In genomic region chr3:49755986-49756845, GRCm38 (mm10) we compare ENCODE assay signal across 8 mouse cellular contexts. TPM values are rescaled to one million over a fixed set of nuclear protein-coding genes. Genes with fewer than 3 reads are reported as not detected.
DNase-seq lines count a peak whose midpoint lies in the region; ATAC-seq and TF ChIP-seq lines count a peak whose summit lies in the region.

No protein-coding gene starts in this region.

- no peak for ATAC-seq in activated CD4-positive, CD25-positive, alpha-beta regulatory T cell, adult 4 months

- peaks cover 44% of the 10 kb centered on the region for H3K36me3 ChIP-seq in embryonic facial prominence, embryonic 10.5 days (replicated peaks)
- peaks cover 25% of the 10 kb centered on the region for H3K36me3 ChIP-seq in heart, embryonic 10.5 days

- peak; percentile 59 for TF ChIP-seq CTCF in layer of hippocampus, adult 2 months (conservative IDR thresholded peaks at IDR 0.05)

- WGBS in embryonic facial prominence, embryonic 10.5 days, result 1% methylated on average over 36 of the region's 36 CpGs
- 2% methylated on average over 36 of the region's 36 CpGs for WGBS in heart, embryonic 10.5 days

- H3K4me3 ChIP-seq in layer of hippocampus, adult 2 months, result peak overlapping the region; percentile 58
- peak overlapping the region; percentile 79 for H3K4me3 ChIP-seq in embryonic facial prominence, embryonic 10.5 days
- H3K4me3 ChIP-seq in heart, embryonic 10.5 days, result peak overlapping the region; percentile 72

- DNase-seq in layer of hippocampus, adult 2 months (ENCODE audit: low spot score in 2 of 2), result no peak
- no peak for DNase-seq in layer of hippocampus, adult 9-11 months
- peak; percentile 49 for DNase-seq in embryonic facial prominence, embryonic 10.5 days (ENCODE audit: low spot score)
- no peak for DNase-seq in heart, embryonic 10.5 days (ENCODE audit: low spot score)
- DNase-seq in kidney, adult 9 months, result peak; percentile 30
- DNase-seq in lung, postnatal 14 days, result peak; percentile 51
- DNase-seq in right cerebral cortex, postnatal 4 days, result peak; percentile 31

- no peaks in the 10 kb centered on the region for H3K9me3 ChIP-seq in embryonic facial prominence, embryonic 10.5 days
- H3K9me3 ChIP-seq in heart, embryonic 10.5 days, result no peaks in the 10 kb centered on the region

- H3K4me1 ChIP-seq in embryonic facial prominence, embryonic 10.5 days, result peaks cover 52% of the 10 kb centered on the region
- peaks cover 17% of the 10 kb centered on the region for H3K4me1 ChIP-seq in heart, embryonic 10.5 days

- H3K27me3 ChIP-seq in embryonic facial prominence, embryonic 10.5 days (replicated peaks; ENCODE audit: low read depth, poor library complexity, severe bottlenecking), result no peaks in the 10 kb centered on the region
- H3K27me3 ChIP-seq in heart, embryonic 10.5 days (ENCODE audit: insufficient read depth, poor library complexity, severe bottlenecking), result no peaks in the 10 kb centered on the region

- H3K27ac ChIP-seq in layer of hippocampus, adult 2 months, result peak overlapping the region; percentile 76
- peak overlapping the region; percentile 98 for H3K27ac ChIP-seq in embryonic facial prominence, embryonic 10.5 days (replicated peaks)
- H3K27ac ChIP-seq in heart, embryonic 10.5 days, result peak overlapping the region; percentile 84

RNA-seq across cellular contexts. Expression of gene Pcdh18, which starts 0.9 kb away (rescaled TPM):
- total RNA-seq in layer of hippocampus, adult 2 months (2021), result 1 to 10 TPM; 2.8 to 3.5 TPM
- polyA plus RNA-seq in embryonic facial prominence, embryonic 10.5 days (2016; fragmentation: Nextera tagmentation; extraction: Ambion mirVana), result 73.7 and 82.8 TPM in 2 replicates
- 18.4 and 37.1 TPM in 2 replicates for polyA plus RNA-seq in heart, embryonic 10.5 days (2016; fragmentation: Nextera tagmentation; extraction: Ambion mirVana)
- polyA plus RNA-seq in activated CD4-positive, CD25-positive, alpha-beta regulatory T cell, adult 4 months (2017; shearing (Covaris generic)), result not detected

Comparison
In these comparisons a context has a peak if more than half of its experiments do, and no peak if none do; other contexts are left out.
1. DNase-seq: peak in embryonic facial prominence, embryonic 10.5 days (single experiment), kidney, adult 9 months (single experiment), lung, postnatal 14 days (single experiment) and right cerebral cortex, postnatal 4 days (single experiment); none in layer of hippocampus, adult 2 months (0 of 2), layer of hippocampus, adult 9-11 months (single experiment) and heart, embryonic 10.5 days (single experiment).
2. RNA of gene Pcdh18, which starts 0.9 kb away (polyA plus RNA-seq): 73.7 to 82.8 TPM in embryonic facial prominence, embryonic 10.5 days and 18.4 to 37.1 TPM in heart, embryonic 10.5 days; not detected in activated CD4-positive, CD25-positive, alpha-beta regulatory T cell, adult 4 months; every median in the first group is over 10 times any median in the second.
3. Peak in every context shown above with its lines, with median percentiles within 50 percentile points of each other: H3K27ac ChIP-seq and H3K4me3 ChIP-seq.